Mouse (Mus musculus): ENCODE data around the gene Cars2. TPM values are rescaled to one million over a fixed set of nuclear protein-coding genes. Genes with fewer than 3 reads are reported as not detected.
"Not testable (repeated sequence)": the region's sequence is repeated elsewhere in the genome, so short reads cannot be mapped to it uniquely, and the experiment has no call there.

Cars2 gene
- polyA plus RNA-seq, 1 experiment from 2014 or later, result 17.8 TPM

DNA sequence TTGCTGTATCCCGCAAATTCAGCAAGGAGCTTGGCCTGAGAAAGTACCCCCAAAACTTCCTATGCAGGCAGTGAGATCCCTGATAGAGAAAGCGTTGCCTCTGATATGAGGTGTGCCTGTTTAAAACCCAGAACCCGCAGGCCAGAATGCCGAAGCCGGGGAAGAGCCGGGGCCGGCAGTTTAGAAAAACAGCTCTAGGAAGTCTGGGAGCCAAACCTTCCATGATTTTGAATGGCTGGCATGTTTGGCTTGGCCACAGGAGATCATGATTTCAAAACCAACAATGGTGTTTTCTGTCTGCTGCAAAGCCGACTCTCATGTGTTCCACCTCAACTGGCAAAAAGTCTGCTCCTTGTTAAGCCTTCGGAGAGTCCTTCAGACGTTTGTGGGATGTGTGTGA is 1.8 kb upstream of the Cars2 start:
- Histone ChIP-seq H3K9ac (ENCODE audit: low read length) (no peak overlapping the region), H3K36me3 (ENCODE audit: control insufficient read depth, insufficient read depth, low read length) (no peaks in the 10 kb centered on the region), H3K4me3 (ENCODE audit: low read depth, low read length) (no peak overlapping the region), H3K27me3 (ENCODE audit: control insufficient read depth, insufficient read depth, low read length) (no peaks in the 10 kb centered on the region), H3K27ac (replicated peaks; ENCODE audit: low read depth, low read length) (no peak overlapping the region), H3K9me3 (ENCODE audit: control insufficient read depth, low read length) (no peaks in the 10 kb centered on the region), H3K4me1 (ENCODE audit: control insufficient read depth, insufficient read depth, low read length) (peaks cover 4% of the 10 kb centered on the region; the same call in 1 of the 2 replicates), H3K4me2 (ENCODE audit: low read depth, severe bottlenecking) (no peak overlapping the region)
- no peak for DNase-seq (ENCODE audit: low spot score)
- WGBS, result 86% methylated on average over 10 of the region's 10 CpGs
- no peak for ATAC-seq (ENCODE audit: insufficient number of reproducible peaks, low FRiP score, low TSS enrichment, low read depth)

DNA sequence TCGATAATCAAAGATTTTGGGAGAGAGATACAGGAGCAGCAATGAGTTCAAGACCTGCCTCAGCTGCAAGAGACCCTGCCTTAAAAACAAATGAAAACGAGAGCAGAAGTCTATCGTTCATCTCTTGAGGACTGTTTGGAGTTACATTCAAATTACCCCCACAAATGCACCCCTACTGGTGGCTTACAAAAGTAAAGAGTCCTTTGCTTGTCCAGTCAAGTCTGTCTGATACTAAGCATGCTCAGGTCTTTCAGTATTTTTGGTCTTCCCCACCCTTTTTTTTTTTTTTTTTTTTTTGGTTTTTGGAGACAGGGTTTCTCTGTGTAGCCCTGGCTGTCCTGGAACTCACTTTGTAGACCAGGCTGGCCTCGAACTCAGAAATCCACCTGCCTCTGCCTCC is 914 bp upstream of the Cars2 start:
- not testable (repeated sequence) for H3K9ac ChIP-seq (ENCODE audit: low read length); H3K9me3 ChIP-seq (ENCODE audit: control insufficient read depth, low read length); DNase-seq (ENCODE audit: low spot score); H3K4me3 ChIP-seq (ENCODE audit: low read depth, low read length); H3K4me1 ChIP-seq (ENCODE audit: control insufficient read depth, insufficient read depth, low read length); H3K27me3 ChIP-seq (ENCODE audit: control insufficient read depth, insufficient read depth, low read length); H3K4me2 ChIP-seq (ENCODE audit: low read depth, severe bottlenecking); ATAC-seq (ENCODE audit: insufficient number of reproducible peaks, low FRiP score, low TSS enrichment, low read depth); H3K36me3 ChIP-seq (ENCODE audit: control insufficient read depth, insufficient read depth, low read length); H3K27ac ChIP-seq (replicated peaks; ENCODE audit: low read depth, low read length)
- WGBS, result 83% methylated on average over 3 of the region's 4 CpGs

DNA sequence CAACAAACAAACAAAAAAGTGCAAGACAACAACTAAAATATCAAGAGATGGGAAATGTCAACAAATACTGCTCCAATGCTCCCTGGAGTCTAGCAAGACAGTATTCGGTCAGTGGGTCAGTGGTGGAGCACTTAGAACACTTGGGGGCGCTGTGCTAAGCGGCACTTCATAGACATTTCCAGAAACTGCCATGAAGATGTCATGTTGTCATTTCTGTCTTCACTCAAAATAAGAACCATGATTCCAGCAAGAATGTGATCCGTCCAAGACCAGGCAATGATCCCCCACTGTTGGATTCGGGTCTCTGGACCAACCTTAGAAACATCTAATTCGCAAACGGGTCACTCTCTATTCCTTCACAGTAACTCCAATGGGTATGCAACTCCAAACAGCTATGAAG is 877 bp downstream of the Cars2 start:
- Histone ChIP-seq H3K4me2 (ENCODE audit: low read depth, severe bottlenecking) (peak overlapping the region; percentile 66), H3K27ac (replicated peaks; ENCODE audit: low read depth, low read length) (no peak overlapping the region), H3K9ac (ENCODE audit: low read length) (no peak overlapping the region), H3K4me3 (ENCODE audit: low read depth, low read length) (peak overlapping the region; percentile 71), H3K4me1 (ENCODE audit: control insufficient read depth, insufficient read depth, low read length) (peaks cover 4% of the 10 kb centered on the region; the same call in 1 of the 2 replicates), H3K36me3 (ENCODE audit: control insufficient read depth, insufficient read depth, low read length) (0 out of 2 replicates have a peak, but pooled peaks cover 2% of the 10 kb centered on the region), H3K27me3 (ENCODE audit: control insufficient read depth, insufficient read depth, low read length) (no peaks in the 10 kb centered on the region), H3K9me3 (ENCODE audit: control insufficient read depth, low read length) (no peaks in the 10 kb centered on the region)
- 28% methylated on average over 7 of the region's 7 CpGs for WGBS
- DNase-seq (ENCODE audit: low spot score) (peak; percentile 69), ATAC-seq (ENCODE audit: insufficient number of reproducible peaks, low FRiP score, low TSS enrichment, low read depth) (no peak)

DNA sequence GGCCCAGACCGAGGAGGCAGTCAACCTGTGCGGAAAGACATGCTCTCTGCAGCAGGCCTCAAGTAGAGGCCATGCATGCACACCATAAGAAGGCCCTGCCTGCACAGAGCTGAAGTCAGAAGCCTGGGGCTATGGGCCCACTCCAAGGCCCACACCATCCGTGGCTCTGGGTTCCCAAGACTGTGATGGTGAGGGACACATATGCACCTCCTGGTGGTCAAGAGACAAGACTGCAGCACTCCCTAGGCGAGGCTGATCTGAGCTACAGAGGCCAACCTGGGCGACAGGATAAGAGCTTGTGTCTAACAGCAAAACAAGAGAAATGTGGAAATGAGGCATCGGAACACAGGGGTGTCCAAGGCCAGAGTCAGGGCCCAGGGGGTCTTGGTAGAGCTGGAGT is 3.5 kb downstream of the Cars2 start:
- no peak overlapping the region for H3K27ac ChIP-seq (replicated peaks; ENCODE audit: low read depth, low read length)
- DNase-seq (ENCODE audit: low spot score), result peak; percentile 29
- H3K27me3 ChIP-seq (ENCODE audit: control insufficient read depth, insufficient read depth, low read length), result no peaks in the 10 kb centered on the region
- H3K4me2 ChIP-seq (ENCODE audit: low read depth, severe bottlenecking), result no peak overlapping the region
- no peak overlapping the region for H3K4me3 ChIP-seq (ENCODE audit: low read depth, low read length)
- H3K36me3 ChIP-seq (ENCODE audit: control insufficient read depth, insufficient read depth, low read length), result 0 out of 2 replicates have a peak, but pooled peaks cover 2% of the 10 kb centered on the region
- no peaks in the 10 kb centered on the region for H3K9me3 ChIP-seq (ENCODE audit: control insufficient read depth, low read length)
- 0 out of 2 replicates have a peak, but pooled peaks have one; percentile 21 for ATAC-seq (ENCODE audit: insufficient number of reproducible peaks, low FRiP score, low TSS enrichment, low read depth)
- WGBS, result 64% methylated on average over 6 of the region's 6 CpGs
- H3K4me1 ChIP-seq (ENCODE audit: control insufficient read depth, insufficient read depth, low read length), result peaks cover 4% of the 10 kb centered on the region; the same call in 1 of the 2 replicates
- H3K9ac ChIP-seq (ENCODE audit: low read length), result no peak overlapping the region

DNA sequence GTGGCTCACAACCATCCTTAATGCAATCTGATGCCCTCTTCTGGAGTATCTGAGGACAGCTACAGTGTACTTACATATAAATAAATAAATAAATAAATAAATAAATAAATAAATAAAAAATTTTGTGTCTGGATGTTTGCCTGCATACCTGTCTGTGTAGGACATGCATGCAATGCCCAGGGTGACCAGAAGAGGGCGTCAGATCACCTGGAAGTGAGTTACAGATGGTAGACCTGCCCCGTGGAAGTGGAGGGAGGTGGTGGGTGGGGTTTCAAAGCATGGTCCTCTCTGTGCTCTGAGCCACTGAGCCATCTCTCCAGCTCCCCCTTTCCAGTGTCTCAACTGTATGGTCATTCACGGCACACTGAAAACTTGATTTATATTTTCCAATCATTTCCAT is 6.2 kb downstream of the Cars2 start:
- Histone ChIP-seq H3K9ac (ENCODE audit: low read length) (no peak overlapping the region), H3K4me1 (ENCODE audit: control insufficient read depth, insufficient read depth, low read length) (no peaks in the 10 kb centered on the region), H3K9me3 (ENCODE audit: control insufficient read depth, low read length) (no peaks in the 10 kb centered on the region), H3K36me3 (ENCODE audit: control insufficient read depth, insufficient read depth, low read length) (peaks cover 9% of the 10 kb centered on the region; the same call in 1 of the 2 replicates), H3K27me3 (ENCODE audit: control insufficient read depth, insufficient read depth, low read length) (no peaks in the 10 kb centered on the region), H3K4me2 (ENCODE audit: low read depth, severe bottlenecking) (no peak overlapping the region), H3K4me3 (ENCODE audit: low read depth, low read length) (no peak overlapping the region), H3K27ac (replicated peaks; ENCODE audit: low read depth, low read length) (no peak overlapping the region)
- ATAC-seq (ENCODE audit: insufficient number of reproducible peaks, low FRiP score, low TSS enrichment, low read depth), result no peak
- 51% methylated on average over 3 of the region's 3 CpGs for WGBS
- peak; percentile 68 for DNase-seq (ENCODE audit: low spot score)

DNA sequence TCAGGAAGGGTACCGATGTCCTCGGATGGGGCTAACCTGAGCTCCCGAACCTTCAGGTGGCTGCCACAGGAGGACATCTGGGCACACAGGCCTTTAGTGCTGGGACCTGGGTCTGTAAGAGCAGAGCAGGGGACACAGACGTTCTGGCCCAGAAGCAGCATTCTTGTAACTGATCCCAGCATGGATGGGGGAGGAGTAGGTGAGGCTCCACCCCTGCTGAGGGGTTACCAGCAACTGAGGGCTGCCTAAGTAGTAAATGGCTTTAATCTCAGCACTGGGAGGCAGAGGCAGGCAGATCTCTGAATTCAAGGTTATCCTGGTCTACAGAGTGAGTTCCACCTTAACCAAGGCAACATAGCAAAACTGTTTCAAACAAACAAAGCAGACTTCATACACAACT is 7.7 kb downstream of the Cars2 start:
- Histone ChIP-seq H3K27me3 (ENCODE audit: control insufficient read depth, insufficient read depth, low read length) (no peaks in the 10 kb centered on the region), H3K36me3 (ENCODE audit: control insufficient read depth, insufficient read depth, low read length) (peaks cover 9% of the 10 kb centered on the region; the same call in 1 of the 2 replicates), H3K4me2 (ENCODE audit: low read depth, severe bottlenecking) (no peak overlapping the region), H3K4me1 (ENCODE audit: control insufficient read depth, insufficient read depth, low read length) (no peaks in the 10 kb centered on the region), H3K9me3 (ENCODE audit: control insufficient read depth, low read length) (no peaks in the 10 kb centered on the region), H3K27ac (replicated peaks; ENCODE audit: low read depth, low read length) (no peak overlapping the region), H3K9ac (ENCODE audit: low read length) (no peak overlapping the region), H3K4me3 (ENCODE audit: low read depth, low read length) (no peak overlapping the region)
- DNase-seq (ENCODE audit: low spot score), result no peak
- 85% methylated on average over 4 of the region's 4 CpGs for WGBS
- ATAC-seq (ENCODE audit: insufficient number of reproducible peaks, low FRiP score, low TSS enrichment, low read depth), result no peak

DNA sequence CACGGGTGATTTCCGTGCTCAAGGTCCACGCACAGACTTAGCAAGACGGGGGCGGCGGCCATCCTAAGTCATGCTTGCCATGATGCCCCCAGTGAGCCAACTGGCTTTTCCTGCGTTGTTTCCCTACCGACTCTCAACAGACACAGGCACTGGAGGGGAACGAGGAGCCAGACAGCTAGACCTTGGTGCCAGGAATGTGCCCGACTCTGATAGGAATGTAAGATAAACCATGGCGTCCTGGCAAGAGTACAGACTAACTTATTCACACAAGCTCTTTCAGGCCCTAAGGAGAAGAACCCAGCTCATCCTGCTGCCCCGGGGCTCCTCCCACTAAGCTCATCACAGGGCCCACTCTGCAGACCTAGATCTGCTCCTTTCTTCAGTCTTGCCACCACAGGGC is 8.6 kb downstream of the Cars2 start:
- Histone ChIP-seq H3K4me2 (ENCODE audit: low read depth, severe bottlenecking) (no peak overlapping the region), H3K4me1 (ENCODE audit: control insufficient read depth, insufficient read depth, low read length) (no peaks in the 10 kb centered on the region), H3K4me3 (ENCODE audit: low read depth, low read length) (no peak overlapping the region), H3K36me3 (ENCODE audit: control insufficient read depth, insufficient read depth, low read length) (peaks cover 9% of the 10 kb centered on the region; the same call in 1 of the 2 replicates), H3K9me3 (ENCODE audit: control insufficient read depth, low read length) (no peaks in the 10 kb centered on the region), H3K9ac (ENCODE audit: low read length) (no peak overlapping the region), H3K27me3 (ENCODE audit: control insufficient read depth, insufficient read depth, low read length) (no peaks in the 10 kb centered on the region), H3K27ac (replicated peaks; ENCODE audit: low read depth, low read length) (no peak overlapping the region)
- no peak for ATAC-seq (ENCODE audit: insufficient number of reproducible peaks, low FRiP score, low TSS enrichment, low read depth)
- DNase-seq (ENCODE audit: low spot score), result no peak
- WGBS, result 96% methylated on average over 12 of the region's 12 CpGs

DNA sequence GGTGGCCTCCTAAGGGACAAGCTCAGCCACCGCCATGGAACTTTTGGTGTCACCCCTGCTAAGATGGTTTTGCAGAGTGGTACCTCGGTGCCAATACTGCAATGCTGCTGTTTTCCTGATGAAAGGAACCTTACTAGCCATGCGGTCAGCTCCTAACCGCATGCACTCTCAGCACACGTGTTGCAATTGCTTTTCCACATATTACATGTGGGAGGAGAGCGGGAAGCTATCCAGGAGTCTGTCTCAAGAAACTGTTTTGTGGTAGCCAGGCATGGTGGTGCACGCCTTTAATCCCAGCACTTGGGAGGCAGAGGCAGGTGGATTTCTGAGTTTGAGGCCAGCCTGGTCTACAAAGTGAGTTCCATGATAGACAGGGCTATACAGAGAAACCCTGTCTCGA is 10.4 kb downstream of the Cars2 start:
- DNase-seq (ENCODE audit: low spot score) (no peak), ATAC-seq (ENCODE audit: insufficient number of reproducible peaks, low FRiP score, low TSS enrichment, low read depth) (no peak)
- Histone ChIP-seq H3K4me1 (ENCODE audit: control insufficient read depth, insufficient read depth, low read length) (no peaks in the 10 kb centered on the region), H3K4me2 (ENCODE audit: low read depth, severe bottlenecking) (no peak overlapping the region), H3K27ac (replicated peaks; ENCODE audit: low read depth, low read length) (no peak overlapping the region), H3K9me3 (ENCODE audit: control insufficient read depth, low read length) (no peaks in the 10 kb centered on the region), H3K9ac (ENCODE audit: low read length) (no peak overlapping the region), H3K36me3 (ENCODE audit: control insufficient read depth, insufficient read depth, low read length) (peaks cover 6% of the 10 kb centered on the region; the same call in 1 of the 2 replicates), H3K27me3 (ENCODE audit: control insufficient read depth, insufficient read depth, low read length) (no peaks in the 10 kb centered on the region), H3K4me3 (ENCODE audit: low read depth, low read length) (no peak overlapping the region)
- 94% methylated on average over 8 of the region's 8 CpGs for WGBS

DNA sequence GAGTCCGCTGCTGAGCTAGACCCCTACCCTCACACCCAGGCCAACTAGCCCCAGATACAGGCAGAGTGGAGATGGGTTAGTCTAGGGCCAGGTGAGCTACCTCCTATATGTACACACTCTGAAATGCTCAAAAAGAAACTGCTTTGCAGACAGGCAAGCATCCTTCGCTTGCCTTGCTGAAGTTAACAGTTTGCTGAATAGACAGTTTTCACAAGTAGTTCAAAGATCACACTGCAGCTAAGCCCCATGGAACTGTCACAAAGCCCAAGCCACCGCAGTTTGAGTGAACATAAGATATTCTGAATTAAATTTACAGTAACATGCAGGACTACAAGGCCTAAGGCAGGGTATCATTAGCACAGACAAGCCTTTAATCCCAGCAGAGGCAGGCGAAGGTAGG is 11.5 kb downstream of the Cars2 start:
- H3K9me3 ChIP-seq (ENCODE audit: control insufficient read depth, low read length), result no peaks in the 10 kb centered on the region
- no peak overlapping the region for H3K4me2 ChIP-seq (ENCODE audit: low read depth, severe bottlenecking)
- H3K4me3 ChIP-seq (ENCODE audit: low read depth, low read length), result no peak overlapping the region
- peaks cover 6% of the 10 kb centered on the region; the same call in 1 of the 2 replicates for H3K36me3 ChIP-seq (ENCODE audit: control insufficient read depth, insufficient read depth, low read length)
- WGBS, result 94% methylated on average over 4 of the region's 4 CpGs
- no peak for ATAC-seq (ENCODE audit: insufficient number of reproducible peaks, low FRiP score, low TSS enrichment, low read depth)
- H3K27ac ChIP-seq (replicated peaks; ENCODE audit: low read depth, low read length), result no peak overlapping the region
- DNase-seq (ENCODE audit: low spot score), result no peak
- H3K9ac ChIP-seq (ENCODE audit: low read length), result no peak overlapping the region
- no peaks in the 10 kb centered on the region for H3K27me3 ChIP-seq (ENCODE audit: control insufficient read depth, insufficient read depth, low read length)
- no peaks in the 10 kb centered on the region for H3K4me1 ChIP-seq (ENCODE audit: control insufficient read depth, insufficient read depth, low read length)

All from limb, embryonic 11.5 days (tissue).